Mouse (Mus musculus) E14TG2a.4 (cell line): ENCODE results near the gene Prl2c1.
"Not testable (repeated sequence)": the region's sequence is repeated elsewhere in the genome, so short reads cannot be mapped to it uniquely, and the experiment has no call there.

ENCODE experiments used
- H3K27me3 ChIP-seq: 2 replicates; pipeline ENCODE4 v1.6.1; 2014; ENCODE audit warnings: low read length, control low read depth; ENCODE audit not compliant: insufficient read depth
- H3K36me3 ChIP-seq: 2 replicates; pipeline ENCODE4 v1.6.1; 2014; ENCODE audit warnings: low read length, control low read depth; ENCODE audit not compliant: insufficient read depth
- H3K4me1 ChIP-seq: replicated peaks from 2 replicates; pipeline ENCODE4 v1.6.1; 2014; ENCODE audit warnings: low read depth, low read length, control low read depth
- H3K4me3 ChIP-seq: replicated peaks from 2 replicates; pipeline ENCODE4 v1.5.1; 2014; ENCODE audit warnings: mild to moderate bottlenecking, low read length
- H3K9me3 ChIP-seq: 2 replicates; pipeline ENCODE4 v1.6.1; 2014; ENCODE audit warnings: low read length, control low read depth
- CTCF ChIP-seq: conservative IDR thresholded peaks from 2 replicates; pipeline ENCODE4 v1.5.1; 2014; ENCODE audit warnings: low read length
- NANOG ChIP-seq: IDR thresholded peaks from 2 replicates; pipeline ENCODE4 v1.6.1; 2014; ENCODE audit warnings: borderline replicate concordance, low read length, mixed read lengths
- POU5F1 ChIP-seq: IDR thresholded peaks from 2 replicates; pipeline ENCODE4 v1.6.1; 2014; ENCODE audit warnings: low read length, borderline replicate concordance

Gene Prl2c1

GRCm38 (mm10) chr13:27849042-27849441 lies at the start of gene Prl2c1:
Gene Prl2c1, plus strand, starts transcription at chr13:27849342.
- TF ChIP-seq NANOG (no peak), POU5F1 (no peak), CTCF (no peak)
- H3K27me3 ChIP-seq = no peaks in the 10 kb centered on the region
- no peaks in the 10 kb centered on the region for H3K36me3 ChIP-seq
- no peaks in the 10 kb centered on the region for H3K9me3 ChIP-seq
- H3K4me3 ChIP-seq = no peak within 1 kb of the TSS
- H3K4me1 ChIP-seq = no peaks in the 10 kb centered on the region

GRCm38 (mm10) chr13:27801354-27801753 lies 47.8 kb upstream of the Prl2c1 start, which contains the start of gene Prl2a1:
Gene Prl2a1, plus strand, starts transcription at chr13:27801654.
- H3K36me3 ChIP-seq = no peaks in the 10 kb centered on the region
- H3K4me1 ChIP-seq = no peaks in the 10 kb centered on the region
- H3K9me3 ChIP-seq = no peaks in the 10 kb centered on the region
- H3K4me3 ChIP-seq = no peak within 1 kb of the TSS
- TF ChIP-seq POU5F1 (no peak), NANOG (no peak), CTCF (no peak)
- no peaks in the 10 kb centered on the region for H3K27me3 ChIP-seq

DNA sequence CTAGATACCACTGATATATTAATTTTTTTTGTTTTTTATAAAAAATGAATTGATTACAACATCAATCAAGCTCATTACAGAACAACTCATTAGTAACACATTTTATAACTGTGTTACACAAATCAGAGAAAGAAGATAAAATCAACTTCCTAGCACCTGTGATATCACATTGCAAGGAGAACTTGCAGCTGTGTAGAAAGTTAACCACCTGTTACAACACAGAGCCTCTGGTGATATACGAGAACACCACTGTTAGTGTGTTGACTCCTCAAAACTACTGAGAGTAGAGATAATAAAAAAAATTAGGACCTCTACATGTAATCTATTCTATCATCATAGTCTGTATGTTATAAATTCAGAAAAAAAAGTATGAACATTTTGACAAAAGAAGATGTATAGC lies 46.4 kb upstream of the Prl2c1 start:
- Histone ChIP-seq H3K9me3 (no peaks in the 10 kb centered on the region), H3K4me1 (no peaks in the 10 kb centered on the region), H3K4me3 (no peak overlapping the region), H3K36me3 (no peaks in the 10 kb centered on the region), H3K27me3 (no peaks in the 10 kb centered on the region)
- TF ChIP-seq CTCF (no peak), NANOG (no peak), POU5F1 (no peak)

- H3K9me3 ChIP-seq, H3K4me3 ChIP-seq, H3K36me3 ChIP-seq, H3K4me1 ChIP-seq, H3K27me3 ChIP-seq: not testable (repeated sequence)
These were observed 55.1 kb downstream of the Prl2c1 start for GRCm38 (mm10) chr13:27904236-27904635.
